Mouse (Mus musculus): ENCODE measurements at regions not wholly inside any gene's neighbourhood (a gene's known extent, or its start where the extent isn't known, plus 50 kb on each side); places are given as distances from the start of the nearest gene placed in this dataset.
A peak's percentile ranks its signal among the peaks of the same experiment; 100 is the strongest.

GRCm38 (mm10) chr4:82154021-82154555 is 551.5 kb downstream of the Nfib start:
- no peaks in the 10 kb centered on the region for H3K36me3 ChIP-seq
- peaks cover 62% of the 10 kb centered on the region for H3K4me1 ChIP-seq
- no peak for DNase-seq (ENCODE audit: low spot score)
- 70% methylated on average over 9 of the region's 9 CpGs for WGBS
- H3K27ac ChIP-seq = peak overlapping the region; percentile 22; the same call in 1 of the 2 replicates
- no peaks in the 10 kb centered on the region for H3K27me3 ChIP-seq (ENCODE audit: low read depth, poor library complexity, severe bottlenecking)
- no peak overlapping the region for H3K4me3 ChIP-seq
- H3K9me3 ChIP-seq (replicated peaks) = no peaks in the 10 kb centered on the region

- Histone ChIP-seq H3K36me3 (no peaks in the 10 kb centered on the region), H3K27me3 (ENCODE audit: low read depth, poor library complexity, severe bottlenecking) (no peaks in the 10 kb centered on the region), H3K27ac (peak overlapping the region; percentile 59), H3K9me3 (replicated peaks) (no peaks in the 10 kb centered on the region), H3K4me1 (peaks cover 66% of the 10 kb centered on the region), H3K4me3 (no peak overlapping the region)
- DNase-seq (ENCODE audit: low spot score) = peak; percentile 72
- 17% methylated on average over 5 of the region's 5 CpGs for WGBS
These were observed 551.9 kb downstream of the Nfib start for GRCm38 (mm10) chr4:82153604-82154003.

- no peaks in the 10 kb centered on the region for H3K9me3 ChIP-seq (replicated peaks)
- no peak overlapping the region for H3K4me3 ChIP-seq
- no peak for DNase-seq (ENCODE audit: low spot score)
- H3K27me3 ChIP-seq (ENCODE audit: low read depth, poor library complexity, severe bottlenecking) = no peaks in the 10 kb centered on the region
- H3K36me3 ChIP-seq = no peaks in the 10 kb centered on the region
- H3K27ac ChIP-seq = no peak overlapping the region
- peaks cover 59% of the 10 kb centered on the region for H3K4me1 ChIP-seq
- WGBS = 17% methylated on average over 1 of the region's 1 CpGs
These were observed 555.6 kb downstream of the Nfib start for GRCm38 (mm10) chr4:82149957-82150356.

- peak overlapping the region; percentile 66 for H3K27ac ChIP-seq
- peaks cover 47% of the 10 kb centered on the region for H3K4me1 ChIP-seq
These were observed 557.2 kb downstream of the Nfib start for GRCm38 (mm10) chr4:82148129-82149064.

GRCm38 (mm10) chr4:82142391-82142790 is 563.2 kb downstream of the Nfib start:
- peaks cover 1% of the 10 kb centered on the region; the same call in 1 of the 2 replicates for H3K4me1 ChIP-seq
- H3K27ac ChIP-seq = no peak overlapping the region
- H3K36me3 ChIP-seq = no peaks in the 10 kb centered on the region
- H3K4me3 ChIP-seq = no peak overlapping the region
- H3K27me3 ChIP-seq (ENCODE audit: low read depth, poor library complexity, severe bottlenecking) = no peaks in the 10 kb centered on the region
- no peaks in the 10 kb centered on the region for H3K9me3 ChIP-seq (replicated peaks)
- no peak for DNase-seq (ENCODE audit: low spot score)
- WGBS = 94% methylated on average over 3 of the region's 3 CpGs

More at GRCm38 (mm10) chr4:82148129-82149064, 557.2 kb downstream of the Nfib start:
- no peaks in the 10 kb centered on the region for H3K36me3 ChIP-seq
- H3K4me3 ChIP-seq = no peak overlapping the region
- no peaks in the 10 kb centered on the region for H3K9me3 ChIP-seq (replicated peaks)
- DNase-seq (ENCODE audit: low spot score) = peak; percentile 44
- WGBS = 19% methylated on average over 6 of the region's 6 CpGs
- H3K27me3 ChIP-seq (ENCODE audit: low read depth, poor library complexity, severe bottlenecking) = no peaks in the 10 kb centered on the region

- Histone ChIP-seq H3K4me3 (no peak overlapping the region), H3K36me3 (no peaks in the 10 kb centered on the region), H3K4me1 (no peaks in the 10 kb centered on the region), H3K9me3 (replicated peaks) (no peaks in the 10 kb centered on the region), H3K27ac (no peak overlapping the region), H3K27me3 (ENCODE audit: low read depth, poor library complexity, severe bottlenecking) (no peaks in the 10 kb centered on the region)
- no peak for DNase-seq (ENCODE audit: low spot score)
- 93% methylated on average over 6 of the region's 6 CpGs for WGBS
These were observed 565.7 kb downstream of the Nfib start for GRCm38 (mm10) chr4:82139806-82140205.

- H3K9me3 ChIP-seq (replicated peaks) = no peaks in the 10 kb centered on the region
- DNase-seq (ENCODE audit: low spot score) = no peak
- WGBS = 97% methylated on average over 1 of the region's 1 CpGs
- H3K4me1 ChIP-seq = no peaks in the 10 kb centered on the region
- no peak overlapping the region for H3K27ac ChIP-seq
- no peaks in the 10 kb centered on the region for H3K36me3 ChIP-seq
- H3K27me3 ChIP-seq (ENCODE audit: low read depth, poor library complexity, severe bottlenecking) = no peaks in the 10 kb centered on the region
- H3K4me3 ChIP-seq = no peak overlapping the region
These were observed 566.5 kb downstream of the Nfib start for GRCm38 (mm10) chr4:82139016-82139415.

- Histone ChIP-seq H3K27me3 (ENCODE audit: low read depth, poor library complexity, severe bottlenecking) (no peaks in the 10 kb centered on the region), H3K4me3 (no peak overlapping the region), H3K4me1 (no peaks in the 10 kb centered on the region), H3K36me3 (no peaks in the 10 kb centered on the region), H3K27ac (no peak overlapping the region), H3K9me3 (replicated peaks) (no peaks in the 10 kb centered on the region)
- DNase-seq (ENCODE audit: low spot score) = no peak
- 86% methylated on average over 3 of the region's 3 CpGs for WGBS
These were observed 572.7 kb downstream of the Nfib start for GRCm38 (mm10) chr4:82132851-82133250.

- no peaks in the 10 kb centered on the region for H3K36me3 ChIP-seq
- H3K27ac ChIP-seq = no peak overlapping the region
- no peaks in the 10 kb centered on the region for H3K4me1 ChIP-seq
- H3K27me3 ChIP-seq (ENCODE audit: low read depth, poor library complexity, severe bottlenecking) = no peaks in the 10 kb centered on the region
- no peak overlapping the region for H3K4me3 ChIP-seq
- H3K9me3 ChIP-seq (replicated peaks) = no peaks in the 10 kb centered on the region
- 90% methylated on average over 4 of the region's 4 CpGs for WGBS
- DNase-seq (ENCODE audit: low spot score) = no peak
These were observed 573.2 kb downstream of the Nfib start for GRCm38 (mm10) chr4:82132326-82132725.

- H3K27me3 ChIP-seq (ENCODE audit: low read depth, poor library complexity, severe bottlenecking) = no peaks in the 10 kb centered on the region
- no peak overlapping the region for H3K4me3 ChIP-seq
- H3K36me3 ChIP-seq = no peaks in the 10 kb centered on the region
- 64% methylated on average over 1 of the region's 1 CpGs for WGBS
- no peaks in the 10 kb centered on the region for H3K4me1 ChIP-seq
- H3K9me3 ChIP-seq (replicated peaks) = no peaks in the 10 kb centered on the region
- no peak for DNase-seq (ENCODE audit: low spot score)
- H3K27ac ChIP-seq = no peak overlapping the region
These were observed 576.1 kb downstream of the Nfib start for GRCm38 (mm10) chr4:82129471-82129870.

GRCm38 (mm10) chr4:82123733-82124132 is 581.8 kb downstream of the Nfib start:
- WGBS = 81% methylated on average over 5 of the region's 5 CpGs

GRCm38 (mm10) chr4:82123101-82123500 is 582.4 kb downstream of the Nfib start:
- H3K4me3 ChIP-seq = no peak overlapping the region
- no peaks in the 10 kb centered on the region for H3K27me3 ChIP-seq (ENCODE audit: low read depth, poor library complexity, severe bottlenecking)
- H3K36me3 ChIP-seq = no peaks in the 10 kb centered on the region
- no peak for DNase-seq (ENCODE audit: low spot score)
- H3K27ac ChIP-seq = no peak overlapping the region
- 89% methylated on average over 1 of the region's 1 CpGs for WGBS
- no peaks in the 10 kb centered on the region for H3K9me3 ChIP-seq (replicated peaks)
- H3K4me1 ChIP-seq = no peaks in the 10 kb centered on the region

More at GRCm38 (mm10) chr4:82123733-82124132, 581.8 kb downstream of the Nfib start:
- H3K4me3 ChIP-seq = no peak overlapping the region
- DNase-seq (ENCODE audit: low spot score) = no peak
- no peaks in the 10 kb centered on the region for H3K36me3 ChIP-seq
- H3K27me3 ChIP-seq (ENCODE audit: low read depth, poor library complexity, severe bottlenecking) = no peaks in the 10 kb centered on the region
- H3K4me1 ChIP-seq = no peaks in the 10 kb centered on the region
- H3K9me3 ChIP-seq (replicated peaks) = no peaks in the 10 kb centered on the region
- H3K27ac ChIP-seq = no peak overlapping the region

- H3K9me3 ChIP-seq (replicated peaks) = no peaks in the 10 kb centered on the region
- H3K36me3 ChIP-seq = no peaks in the 10 kb centered on the region
- H3K27ac ChIP-seq = no peak overlapping the region
- WGBS = 92% methylated on average over 4 of the region's 4 CpGs
- no peak for DNase-seq (ENCODE audit: low spot score)
- no peak overlapping the region for H3K4me3 ChIP-seq
- H3K27me3 ChIP-seq (ENCODE audit: low read depth, poor library complexity, severe bottlenecking) = no peaks in the 10 kb centered on the region
- H3K4me1 ChIP-seq = no peaks in the 10 kb centered on the region
These were observed 584.8 kb downstream of the Nfib start for GRCm38 (mm10) chr4:82120796-82121195.
